Mouse (Mus musculus) liver, embryonic 14.5 days (tissue): Measurements from ENCODE around the gene Ush2a.

ENCODE experiments used
- CTCF ChIP-seq: IDR thresholded peaks from 2 replicates; pipeline ENCODE4 v1.5.1; 2016; ENCODE audit warnings: antibody characterized with exemption, low read depth, control low read depth
- EP300 ChIP-seq: IDR thresholded peaks from 2 replicates; pipeline ENCODE4 v1.6.1; 2016; ENCODE audit warnings: antibody characterized with exemption, low read depth

- TF ChIP-seq CTCF = no peak
- TF ChIP-seq EP300 = no peak
Observed at GRCm38 (mm10) chr1:188906175-188906574, 644.4 kb downstream of the Ush2a start.
